Mouse (Mus musculus) CD8-positive naive resting alpha-beta T cell, adult 2 months (primary cell): ENCODE measurements around the gene Mosmo.
"Not testable (repeated sequence)": the region's sequence is repeated elsewhere in the genome, so short reads cannot be mapped to it uniquely, and the experiment has no call there.

Source experiments
- DNase-seq, 2 experiments: peaks; one replicate each; pipeline ENCODE4 v3.0.0; 2022; ENCODE audit warnings: low read depth in 2 of 2, low spot score in 2 of 2

The Mosmo gene

GRCm38 (mm10) chr7:120699586-120699985 lies 22.2 kb downstream of the Mosmo start:
- DNase-seq, result peak in 1 of 2 experiments; percentile 38

- DNase-seq, result no peak
Observed at GRCm38 (mm10) chr7:120703888-120704287, 26.5 kb downstream of the Mosmo start.

GRCm38 (mm10) chr7:120712071-120712470 lies 34.7 kb downstream of the Mosmo start:
- DNase-seq, result no peak

GRCm38 (mm10) chr7:120713225-120713624 lies 35.8 kb downstream of the Mosmo start:
- DNase-seq, result no peak

GRCm38 (mm10) chr7:120713951-120714350 lies 36.5 kb downstream of the Mosmo start:
- DNase-seq, result not testable (repeated sequence)

- DNase-seq, result no peak
Observed at GRCm38 (mm10) chr7:120717261-120717660, 39.8 kb downstream of the Mosmo start.

GRCm38 (mm10) chr7:120721051-120721450 lies 43.6 kb downstream of the Mosmo start:
- no peak for DNase-seq

- DNase-seq, result no peak
Observed at GRCm38 (mm10) chr7:120721456-120721855, 44.0 kb downstream of the Mosmo start.

GRCm38 (mm10) chr7:120722063-120722462 lies 44.6 kb downstream of the Mosmo start:
- DNase-seq, result no peak

GRCm38 (mm10) chr7:120722839-120723278 lies 45.4 kb downstream of the Mosmo start:
- no peak for DNase-seq

- DNase-seq, result peak; percentile 38 to 57
Observed at GRCm38 (mm10) chr7:120727581-120727980, 50.2 kb downstream of the Mosmo start.

GRCm38 (mm10) chr7:120729635-120730034 lies 52.2 kb downstream of the Mosmo start:
- DNase-seq, result no peak

GRCm38 (mm10) chr7:120732906-120733305 lies 55.5 kb downstream of the Mosmo start:
- DNase-seq, result no peak

- no peak for DNase-seq
Observed at GRCm38 (mm10) chr7:120739018-120739417, 61.6 kb downstream of the Mosmo start, which contains the start of gene Vwa3a. Gene Vwa3a (plus strand): TSS chr7:120739318.

- no peak for DNase-seq
Observed at GRCm38 (mm10) chr7:120739558-120740101, 62.2 kb downstream of the Mosmo start.

- DNase-seq, result no peak
Observed at GRCm38 (mm10) chr7:120743366-120744351, 66.2 kb downstream of the Mosmo start.

GRCm38 (mm10) chr7:120744606-120745005 lies 67.2 kb downstream of the Mosmo start:
- DNase-seq, result no peak

GRCm38 (mm10) chr7:120746029-120746428 lies 68.6 kb downstream of the Mosmo start:
- DNase-seq, result no peak

- DNase-seq, result no peak
Observed at GRCm38 (mm10) chr7:120746821-120747220, 69.4 kb downstream of the Mosmo start.

- no peak for DNase-seq
Observed at GRCm38 (mm10) chr7:120748478-120748877, 71.1 kb downstream of the Mosmo start.

- DNase-seq, result no peak
Observed at GRCm38 (mm10) chr7:120751330-120751729, 73.9 kb downstream of the Mosmo start.

- DNase-seq, result no peak
Observed at GRCm38 (mm10) chr7:120751906-120752305, 74.5 kb downstream of the Mosmo start.
